Mouse (Mus musculus) CH12.LX (cell line): ENCODE data around the gene Nbr1.

Experiments
- CTCF ChIP-seq, 2 experiments: IDR thresholded peaks in 1 of 2; conservative IDR thresholded peaks in 1 of 2; 2 replicates each; pipeline ENCODE4 v1.5.1; 2011 to 2012; ENCODE audit warnings: low read depth in 2 of 2, low read length in 2 of 2, improper control_type of control experiment in 1 of 2, inconsistent platforms in 1 of 2, mild to moderate bottlenecking in 1 of 2, moderate library complexity in 1 of 2
- NELFE ChIP-seq: IDR thresholded peaks from 2 replicates; pipeline ENCODE4 v1.6.1; 2011; ENCODE audit warnings: low read depth, low read length, improper control_type of control experiment

- no peak for TF ChIP-seq NELFE
- TF ChIP-seq CTCF (conservative IDR thresholded peaks at IDR 0.05 in 1 of 2, IDR thresholded peaks at IDR 0.05 in 1 of 2; ENCODE audit: low read depth in 2 of 2, low read length in 2 of 2): no peak
These were observed 63.4 kb downstream of the Nbr1 start for GRCm38 (mm10) chr11:101615380-101615779.
